Mouse (Mus musculus) limb, embryonic 14.5 days (tissue): ENCODE measurements around the gene Plagl2. TPM values are rescaled to one million over a fixed set of nuclear protein-coding genes. Genes with fewer than 3 reads are reported as not detected.

Experiments used
- ATAC-seq: fragments of 200-750 bp; cut with Nextera tagmentation; 2 replicates; pipeline ENCODE4 v1.8.0; 2017; ENCODE audit warnings: low read depth, moderate number of reproducible peaks, moderate TSS enrichment; ENCODE audit not compliant: low FRiP score
- DNase-seq: peaks from one replicate; pipeline ENCODE4 v3.0.0-alpha.2; 2015; ENCODE audit warnings: low spot score
- H3K27ac ChIP-seq: fragments of 300-500 bp; sonication (generic); replicated peaks from 2 replicates; pipeline ENCODE4 v1.5.1; 2014; ENCODE audit warnings: low read depth, mild to moderate bottlenecking, low read length, moderate library complexity, mixed read lengths
- H3K27me3 ChIP-seq: fragments of 300-500 bp; sonication (generic); 2 replicates; pipeline ENCODE4 v1.6.1; 2014; ENCODE audit warnings: low read length, mixed read lengths; ENCODE audit not compliant: control insufficient read depth, insufficient read depth
- H3K36me3 ChIP-seq: fragments of 300-500 bp; sonication (generic); 2 replicates; pipeline ENCODE4 v1.6.1; 2014; ENCODE audit warnings: mild to moderate bottlenecking, low read length, moderate library complexity, mixed read lengths; ENCODE audit not compliant: control insufficient read depth, insufficient read depth
- H3K4me1 ChIP-seq: fragments of 300-500 bp; sonication (generic); 2 replicates; pipeline ENCODE4 v1.6.1; 2014; ENCODE audit warnings: antibody characterized with exemption, low read length, mixed read lengths; ENCODE audit not compliant: control insufficient read depth, insufficient read depth
- H3K4me2 ChIP-seq: fragments of 300-500 bp; sonication (generic); replicated peaks from 2 replicates; pipeline ENCODE4 v1.6.1; 2014; ENCODE audit warnings: low read depth, mild to moderate bottlenecking, low read length, moderate library complexity; ENCODE audit not compliant: severe bottlenecking
- H3K4me3 ChIP-seq: fragments of 300-500 bp; sonication (generic); replicated peaks from 2 replicates; pipeline ENCODE4 v1.5.1; 2014; ENCODE audit warnings: low read length
- H3K9ac ChIP-seq: fragments of 300-500 bp; sonication (generic); 2 replicates; pipeline ENCODE4 v1.6.1; 2014; ENCODE audit warnings: mild to moderate bottlenecking, low read depth, low read length, moderate library complexity; ENCODE audit not compliant: severe bottlenecking
- H3K9me3 ChIP-seq: fragments of 300-500 bp; sonication (generic); 2 replicates; pipeline ENCODE4 v1.6.1; 2016; ENCODE audit warnings: low read length; ENCODE audit not compliant: control insufficient read depth
- POLR2A ChIP-seq: fragments of 200-500 bp; IDR thresholded peaks from 2 replicates; pipeline ENCODE4 v1.8.0; 2012; ENCODE audit warnings: inconsistent platforms, mild to moderate bottlenecking, moderate library complexity, borderline replicate concordance; ENCODE audit not compliant: insufficient read depth, insufficient read length; ENCODE audit errors: extremely low read depth
- WGBS: fragments of 180-500 bp; shearing (Covaris S2); extraction: QIAGEN DNeasy Blood & Tissue Kit; methylation state at CpG from one replicate; pipeline ENCODE4 v1.1.7; 2014; 5-methylcytosine and 5-hydroxymethylcytosine counted together
- polyA plus RNA-seq, 2 experiments: library from polyadenylated mRNA; depleted of rRNA in 1 of 2; stranded (reverse) in 1 of 2; unstranded in 1 of 2; fragments of >200 nt; fragmentation: Nextera tagmentation in 1 of 2; extraction: Ambion mirVana in 1 of 2; gene quantifications; 2 replicates each; pipeline versions ENCODE4 v1.2.1 to v1.2.3; 2012 to 2014

The Plagl2 gene
- polyA plus RNA-seq, 2 experiments = 17.8 to 20.2 TPM

GRCm38 (mm10) chr2:153249751-153250150, 8.5 kb upstream of the Plagl2 start:
- 88% methylated on average over 5 of the region's 5 CpGs for WGBS
- Histone ChIP-seq H3K27ac (no peak overlapping the region), H3K4me2 (no peak overlapping the region), H3K36me3 (peaks cover 55% of the 10 kb centered on the region), H3K4me3 (no peak overlapping the region), H3K27me3 (no peaks in the 10 kb centered on the region), H3K9me3 (no peaks in the 10 kb centered on the region), H3K9ac (no peak overlapping the region), H3K4me1 (no peaks in the 10 kb centered on the region)
- TF ChIP-seq POLR2A = no peak
- no peak for DNase-seq
- no peak for ATAC-seq

- no peaks in the 10 kb centered on the region for H3K9me3 ChIP-seq
- H3K9ac ChIP-seq = peak overlapping the region; percentile 96
- ATAC-seq (no peak), DNase-seq (no peak)
- H3K36me3 ChIP-seq = peaks cover 15% of the 10 kb centered on the region
- peak overlapping the region; percentile 67 for H3K4me2 ChIP-seq
- H3K27me3 ChIP-seq = no peaks in the 10 kb centered on the region
- H3K27ac ChIP-seq = no peak overlapping the region
- WGBS = 57% methylated on average over 6 of the region's 6 CpGs
- peaks cover 21% of the 10 kb centered on the region for H3K4me1 ChIP-seq
- no peak for TF ChIP-seq POLR2A
- peak overlapping the region; percentile 98 for H3K4me3 ChIP-seq
Measured at GRCm38 (mm10) chr2:153242156-153242555, 930 bp upstream of the Plagl2 start.

- Histone ChIP-seq H3K9me3 (no peaks in the 10 kb centered on the region), H3K27me3 (no peaks in the 10 kb centered on the region), H3K9ac (peak overlapping the region; percentile 96), H3K4me2 (peak overlapping the region; percentile 67), H3K36me3 (peaks cover 14% of the 10 kb centered on the region), H3K4me3 (peak overlapping the region; percentile 98), H3K4me1 (peaks cover 23% of the 10 kb centered on the region), H3K27ac (peak overlapping the region; percentile 92)
- 1% methylated on average over 17 of the region's 33 CpGs for WGBS
- peak; percentile 61 for ATAC-seq
- no peak for TF ChIP-seq POLR2A
- DNase-seq = peak; percentile 17
Measured at GRCm38 (mm10) chr2:153240701-153241235, 458 bp downstream of the Plagl2 start.

GRCm38 (mm10) chr2:153239860-153240480, 1.3 kb downstream of the Plagl2 start:
- Histone ChIP-seq H3K27me3 (no peaks in the 10 kb centered on the region), H3K4me1 (peaks cover 23% of the 10 kb centered on the region), H3K36me3 (peaks cover 16% of the 10 kb centered on the region), H3K9ac (peak overlapping the region; percentile 96), H3K27ac (peak overlapping the region; percentile 92), H3K4me3 (peak overlapping the region; percentile 98), H3K4me2 (peak overlapping the region; percentile 67), H3K9me3 (no peaks in the 10 kb centered on the region)
- DNase-seq (no peak), ATAC-seq (no peak)
- TF ChIP-seq POLR2A = no peak
- 1% methylated on average over 20 of the region's 22 CpGs for WGBS

GRCm38 (mm10) chr2:153239021-153239859, 2.0 kb downstream of the Plagl2 start:
- no peak for DNase-seq
- H3K4me2 ChIP-seq = peak overlapping the region; percentile 67
- no peaks in the 10 kb centered on the region for H3K27me3 ChIP-seq
- peaks cover 20% of the 10 kb centered on the region for H3K36me3 ChIP-seq
- peaks cover 23% of the 10 kb centered on the region for H3K4me1 ChIP-seq
- H3K9me3 ChIP-seq = no peaks in the 10 kb centered on the region
- WGBS = 58% methylated on average over 7 of the region's 7 CpGs
- ATAC-seq = no peak
- peak overlapping the region; percentile 96 for H3K9ac ChIP-seq
- no peak for TF ChIP-seq POLR2A
- no peak overlapping the region for H3K27ac ChIP-seq
- H3K4me3 ChIP-seq = peak overlapping the region; percentile 98
